Mouse (Mus musculus): ENCODE measurements around the gene Lsm7.

Gene Lsm7

GRCm38 (mm10) chr10:80813366-80813765 lies 41.6 kb downstream of the Lsm7 start, which contains the start of gene Jsrp1:
Jsrp1 (minus strand) TSS chr10:80813498.
- no peak for DNase-seq (ENCODE audit: low read depth, low spot score)

- no peak for DNase-seq (ENCODE audit: low read depth, low spot score)
These were observed 42.5 kb downstream of the Lsm7 start for GRCm38 (mm10) chr10:80812391-80813041.

GRCm38 (mm10) chr10:80810084-80810483 lies 44.9 kb downstream of the Lsm7 start:
- no peak for DNase-seq (ENCODE audit: low read depth, low spot score)

- DNase-seq (ENCODE audit: low read depth, low spot score), result peak; percentile 43
These were observed 45.9 kb downstream of the Lsm7 start for GRCm38 (mm10) chr10:80808985-80809632.

GRCm38 (mm10) chr10:80808099-80808984 lies 46.7 kb downstream of the Lsm7 start:
- DNase-seq (ENCODE audit: low read depth, low spot score), result peak; percentile 51

GRCm38 (mm10) chr10:80807057-80807627 lies 47.9 kb downstream of the Lsm7 start:
- DNase-seq (ENCODE audit: low read depth, low spot score), result peak; percentile 82

- no peak for DNase-seq (ENCODE audit: low read depth, low spot score)
These were observed 48.5 kb downstream of the Lsm7 start for GRCm38 (mm10) chr10:80806341-80807056.

- DNase-seq (ENCODE audit: low read depth, low spot score), result peak; percentile 74
These were observed 49.1 kb downstream of the Lsm7 start for GRCm38 (mm10) chr10:80805925-80806324.

GRCm38 (mm10) chr10:80805322-80805721 lies 49.7 kb downstream of the Lsm7 start:
- no peak for DNase-seq (ENCODE audit: low read depth, low spot score)

GRCm38 (mm10) chr10:80804916-80805315 lies 50.1 kb downstream of the Lsm7 start, which contains the start of gene Amh:
Amh (plus strand) TSS chr10:80805243.
- DNase-seq (ENCODE audit: low read depth, low spot score), result no peak

- no peak for DNase-seq (ENCODE audit: low read depth, low spot score)
These were observed 50.7 kb downstream of the Lsm7 start for GRCm38 (mm10) chr10:80804340-80804739.

- DNase-seq (ENCODE audit: low read depth, low spot score), result no peak
These were observed 52.0 kb downstream of the Lsm7 start for GRCm38 (mm10) chr10:80802996-80803395.

All from R1 (cell line).